Mouse (Mus musculus) testis, postnatal 14 days (tissue): ENCODE data around the gene Apbb2.
"Not testable (repeated sequence)": the region's sequence is repeated elsewhere in the genome, so short reads cannot be mapped to it uniquely, and the experiment has no call there.

ENCODE experiments used
- DNase-seq: peaks from one replicate; pipeline ENCODE4 v3.0.0; 2021; ENCODE audit warnings: low spot score

Gene Apbb2

DNA sequence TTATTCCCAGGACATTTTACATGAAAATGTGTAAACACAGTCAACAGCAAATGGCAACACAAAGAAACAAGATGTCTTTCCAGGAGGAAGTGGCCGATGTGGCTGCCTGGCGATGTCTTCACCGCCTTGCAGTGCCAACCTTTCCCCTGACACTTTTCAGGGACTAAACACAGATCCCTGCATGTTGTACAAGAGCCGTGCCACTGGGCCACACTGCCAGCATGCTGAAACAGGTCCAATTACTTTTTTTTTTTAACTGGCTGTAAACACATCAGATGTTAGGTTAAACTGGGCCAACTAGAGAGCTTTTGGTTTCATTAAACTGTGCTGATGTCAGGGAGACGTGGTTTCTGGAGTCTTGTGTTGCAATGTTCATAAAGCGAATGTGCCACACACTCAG lies 319.7 kb downstream of the Apbb2 start:
- no peak for DNase-seq

DNA sequence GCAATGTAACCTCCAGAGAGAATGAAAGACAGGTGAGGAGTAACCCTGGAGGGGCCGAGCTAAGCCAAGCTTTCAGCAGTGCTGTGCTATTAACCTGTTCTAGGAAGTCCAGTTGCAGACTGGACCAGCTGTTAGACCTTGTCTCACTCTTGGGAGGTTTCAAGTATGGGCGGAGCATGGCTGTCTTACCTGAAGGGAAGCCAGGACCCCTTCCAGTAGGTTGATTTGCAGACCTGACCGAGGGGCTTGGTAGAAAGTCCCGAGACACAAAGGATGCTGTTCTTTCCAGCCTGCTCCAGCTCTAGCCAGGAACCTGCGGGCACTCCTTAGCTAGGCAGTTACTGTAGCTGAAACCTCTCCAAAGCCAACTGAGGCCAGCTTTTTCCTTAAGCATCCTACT lies 322.5 kb downstream of the Apbb2 start:
- DNase-seq, result no peak

DNA sequence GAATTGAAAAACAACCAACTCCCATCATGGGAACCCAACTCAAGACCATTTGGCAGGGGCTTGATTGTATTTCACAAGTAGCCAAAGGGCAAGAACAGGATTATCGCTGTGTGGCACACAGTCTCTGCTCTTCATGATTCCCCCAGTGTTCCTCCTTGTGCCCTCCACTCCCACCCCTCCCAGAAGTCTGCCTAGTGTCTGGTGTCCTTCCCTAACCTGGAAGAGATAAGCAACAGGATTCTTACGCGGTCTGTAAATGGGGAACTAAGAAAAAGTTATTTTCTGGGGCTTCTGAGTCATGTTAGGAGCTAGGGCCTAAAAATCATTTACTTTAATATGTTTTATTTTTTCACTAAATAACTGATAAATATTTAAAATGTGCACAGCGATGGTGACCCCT lies 323.6 kb downstream of the Apbb2 start:
- no peak for DNase-seq

DNA sequence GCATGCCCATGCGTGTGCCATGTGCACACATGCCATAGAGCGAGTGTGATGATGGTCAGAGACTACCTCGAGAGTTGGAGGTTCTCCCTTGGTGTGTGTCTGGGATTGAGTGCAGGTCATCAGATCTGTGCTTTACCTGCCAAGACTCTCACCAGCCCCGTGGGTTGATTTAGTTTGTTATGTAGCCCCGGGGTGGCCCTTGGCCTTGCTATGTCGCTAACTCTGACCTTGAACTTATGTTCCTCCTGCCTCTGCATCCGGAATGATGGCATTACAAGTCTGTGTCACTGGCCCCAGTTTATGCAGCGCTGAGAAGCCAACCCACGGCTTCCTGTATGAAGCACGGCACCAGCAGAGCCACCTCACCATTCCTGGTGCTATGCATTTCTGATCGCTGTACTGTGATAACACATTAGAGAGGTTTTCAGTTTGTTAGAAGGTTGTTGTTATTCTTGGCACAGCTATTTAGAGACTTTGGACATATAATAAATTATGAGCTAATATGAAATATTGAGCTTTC lies 324.4 kb downstream of the Apbb2 start:
- no peak for DNase-seq

DNA sequence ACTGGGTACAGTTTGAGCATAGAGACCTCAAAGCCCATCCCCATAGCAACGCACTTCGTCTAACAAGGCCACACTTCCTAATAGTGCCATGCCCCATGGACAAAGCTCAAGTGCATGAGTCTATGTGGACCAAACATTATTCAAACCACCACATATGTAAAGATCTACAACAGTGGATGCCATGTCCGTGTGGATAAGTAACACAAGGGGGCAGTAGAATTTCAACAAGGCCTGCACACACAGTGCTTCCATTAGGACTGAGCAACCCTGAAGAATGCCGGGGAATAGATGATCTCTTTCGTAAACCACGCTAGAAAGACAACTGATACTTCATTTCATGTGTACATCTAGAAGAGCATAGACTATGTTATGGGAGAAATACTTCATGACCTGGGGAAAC lies 337.8 kb downstream of the Apbb2 start:
- DNase-seq, result no peak

DNA sequence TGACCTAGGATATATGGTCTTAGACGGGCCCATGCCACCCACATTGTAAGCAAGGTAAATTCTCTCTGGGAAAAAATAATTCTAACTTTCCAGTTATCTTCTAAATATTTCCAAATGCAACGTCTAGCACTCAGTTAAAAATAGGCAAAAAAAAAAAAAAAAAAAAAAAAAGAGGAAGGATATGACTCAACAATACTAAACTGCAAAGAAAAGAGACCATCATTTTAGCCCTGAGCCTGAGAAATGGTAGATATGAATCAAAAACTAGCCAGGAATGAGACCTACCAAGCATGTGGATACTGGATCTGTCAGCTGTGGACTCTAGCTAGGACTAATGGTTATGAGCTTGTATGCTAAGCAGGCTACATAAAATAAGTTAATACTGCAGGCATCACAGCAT lies 338.9 kb downstream of the Apbb2 start:
- DNase-seq, result no peak

DNA sequence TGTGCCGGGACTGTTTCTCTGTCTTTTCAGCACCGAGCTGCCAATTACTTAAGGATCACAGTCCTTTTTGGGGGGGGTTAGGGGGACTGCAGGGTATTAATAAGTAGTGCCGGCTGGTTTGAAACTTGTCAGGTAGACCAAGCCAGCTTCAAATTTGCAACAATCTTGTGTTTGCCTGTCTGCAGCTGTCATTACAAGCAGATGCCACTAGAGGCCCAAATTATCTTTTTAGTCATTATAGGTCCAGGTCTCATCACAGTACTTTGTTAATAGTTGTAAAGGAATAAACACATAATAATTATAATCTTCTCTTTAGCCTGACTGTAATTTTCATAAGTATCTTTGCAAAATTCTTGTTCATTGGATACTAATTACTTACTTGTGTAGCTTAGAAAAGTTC lies 344.2 kb downstream of the Apbb2 start:
- DNase-seq, result no peak

DNA sequence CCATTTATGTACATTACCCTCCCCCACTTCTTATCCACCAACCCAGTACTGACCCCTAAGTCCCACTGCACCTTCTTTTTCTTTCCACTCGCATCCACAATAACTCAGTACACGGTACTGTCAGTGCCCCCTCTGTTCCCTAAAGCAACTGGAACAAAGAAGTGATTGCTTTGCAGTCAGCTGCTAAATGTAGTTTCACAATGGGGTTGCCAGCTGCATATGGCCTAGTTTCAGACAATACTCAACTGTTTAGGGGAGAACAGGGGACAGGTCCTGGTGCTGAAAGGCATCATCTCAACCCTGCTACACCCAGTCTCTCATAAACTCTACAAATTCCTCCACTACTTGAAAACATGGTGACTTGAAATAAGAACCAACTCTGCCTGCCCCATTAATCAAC lies 347.4 kb downstream of the Apbb2 start:
- DNase-seq, result no peak

DNA sequence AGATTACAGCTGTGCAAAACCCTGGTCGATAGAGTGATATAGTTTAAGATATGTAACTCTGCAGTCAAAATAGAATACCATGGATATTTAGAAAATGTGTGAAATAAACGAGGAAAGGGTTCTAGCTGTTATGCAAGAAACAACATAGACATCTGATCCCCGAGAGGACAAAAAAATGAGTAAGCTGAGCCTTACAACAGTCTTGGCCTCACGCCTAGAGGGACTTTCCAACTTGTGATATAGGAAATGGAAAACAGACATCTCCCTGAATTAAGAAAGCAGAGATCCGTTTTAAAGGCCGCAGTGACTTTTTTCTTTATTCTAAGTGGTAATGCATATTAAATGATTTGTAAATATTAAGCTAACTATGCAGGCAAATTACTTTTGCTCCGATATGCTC lies 349.0 kb downstream of the Apbb2 start:
- no peak for DNase-seq

DNA sequence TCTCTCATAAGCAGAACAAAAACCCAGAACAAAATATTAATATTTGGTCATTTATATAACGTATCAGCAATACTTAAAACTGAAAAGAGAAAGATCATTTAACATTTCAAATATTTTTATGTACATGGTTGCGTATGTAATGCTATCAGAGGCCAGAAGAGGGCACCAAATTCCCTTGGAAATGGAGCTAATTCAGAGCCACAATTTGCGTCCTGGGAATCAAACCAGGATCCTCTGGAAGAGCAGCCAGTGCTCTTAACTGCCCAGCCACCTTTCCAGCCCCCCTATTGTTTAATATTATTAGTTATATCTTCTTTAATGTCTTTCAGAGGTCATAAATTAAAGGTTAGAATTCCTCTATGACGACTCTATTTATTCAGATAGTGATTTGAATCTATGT lies 355.2 kb downstream of the Apbb2 start:
- no peak for DNase-seq

DNA sequence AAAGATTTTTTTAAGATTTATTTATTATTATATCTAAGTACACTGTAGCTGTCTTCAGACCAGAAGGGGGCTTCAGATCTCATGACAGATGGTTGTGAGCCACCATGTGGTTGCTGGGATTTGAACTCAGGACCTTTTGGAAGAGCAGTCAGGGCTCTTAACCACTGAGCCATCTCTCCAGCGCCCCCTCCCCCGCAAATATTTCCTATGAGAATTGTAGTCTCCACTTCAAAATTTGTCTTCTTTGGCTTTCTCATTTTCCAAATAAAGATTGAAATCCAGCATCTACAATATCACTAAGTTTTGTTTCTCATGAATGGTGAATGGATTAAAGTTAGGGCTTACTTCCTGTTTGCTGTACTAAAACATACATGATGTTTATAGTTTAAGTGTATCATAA lies 356.1 kb downstream of the Apbb2 start:
- no peak for DNase-seq

DNA sequence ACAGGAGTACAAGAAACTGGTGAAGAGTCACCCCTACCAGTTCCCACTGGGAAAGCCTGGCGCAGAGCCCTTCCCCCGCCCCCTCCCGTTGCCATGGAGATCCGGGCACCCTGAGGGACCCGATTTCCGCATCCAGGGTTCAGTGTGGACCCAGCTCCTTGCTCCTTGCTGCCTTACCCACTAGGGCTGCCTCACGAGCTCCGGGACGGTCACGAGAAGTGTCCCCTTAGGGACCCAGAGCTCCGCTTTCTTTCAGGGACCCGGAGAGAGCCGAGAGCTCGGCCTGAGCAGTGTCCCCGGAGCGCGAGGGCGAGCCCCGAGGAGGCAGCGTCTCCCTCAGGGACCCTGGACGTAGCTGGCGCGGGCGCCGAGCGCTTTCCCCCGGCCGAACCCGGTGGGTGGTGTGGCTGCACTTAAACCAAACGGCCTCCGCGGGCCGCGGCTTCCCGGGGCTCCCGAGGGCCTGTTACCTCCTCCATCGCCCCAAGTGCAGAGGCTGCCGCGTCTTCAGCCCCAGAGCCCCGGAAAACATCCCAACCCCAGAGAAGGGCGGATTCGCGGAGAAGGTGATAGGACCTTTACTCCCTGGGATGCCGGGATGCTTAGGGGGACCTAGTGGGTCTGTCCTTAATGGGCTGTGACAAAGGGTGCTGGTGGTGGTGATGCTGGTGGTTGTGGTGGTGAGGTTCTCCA lies 358.7 kb downstream of the Apbb2 start, which contains the start of gene Nsun7:
TSS of gene Nsun7 (plus strand) at position 142 of the 693 bp plus-strand sequence.
- peak; percentile 75 for DNase-seq

DNA sequence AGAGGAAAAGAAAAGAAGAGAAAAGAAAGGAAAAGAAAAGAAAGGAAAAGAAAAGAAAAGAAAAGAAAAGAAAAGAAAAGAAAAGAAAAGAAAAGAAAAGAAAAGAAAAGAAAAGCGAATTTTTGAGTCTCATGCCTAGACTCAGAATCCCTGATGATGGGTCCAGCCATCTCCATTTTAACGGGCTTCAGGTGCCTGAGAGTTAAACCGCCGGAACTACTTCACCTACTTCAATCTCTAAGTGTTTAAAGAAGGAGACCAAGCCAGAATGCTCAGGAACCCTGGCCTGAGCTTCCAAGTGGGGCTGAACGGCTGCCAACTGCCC lies 359.2 kb downstream of the Apbb2 start:
- not testable (repeated sequence) for DNase-seq

DNA sequence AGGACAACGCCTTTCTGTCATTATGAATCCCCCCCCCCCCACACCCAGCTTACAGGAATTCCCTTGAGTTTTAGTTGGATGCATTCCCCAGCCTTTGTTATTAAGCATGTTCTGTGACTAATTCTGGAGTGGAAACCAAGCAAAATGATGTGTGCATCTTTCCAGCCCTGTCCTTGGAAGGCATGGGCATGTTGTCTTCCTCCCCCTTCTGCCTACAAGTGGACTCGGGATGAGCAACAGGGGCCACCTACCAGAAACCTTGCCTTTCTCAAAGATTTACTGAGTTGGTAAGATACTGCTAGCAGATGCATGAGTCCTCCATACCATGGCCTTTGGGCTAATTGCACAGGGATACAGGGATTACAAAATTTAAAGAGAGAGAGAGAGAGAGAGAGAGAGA lies 359.6 kb downstream of the Apbb2 start:
- no peak for DNase-seq

DNA sequence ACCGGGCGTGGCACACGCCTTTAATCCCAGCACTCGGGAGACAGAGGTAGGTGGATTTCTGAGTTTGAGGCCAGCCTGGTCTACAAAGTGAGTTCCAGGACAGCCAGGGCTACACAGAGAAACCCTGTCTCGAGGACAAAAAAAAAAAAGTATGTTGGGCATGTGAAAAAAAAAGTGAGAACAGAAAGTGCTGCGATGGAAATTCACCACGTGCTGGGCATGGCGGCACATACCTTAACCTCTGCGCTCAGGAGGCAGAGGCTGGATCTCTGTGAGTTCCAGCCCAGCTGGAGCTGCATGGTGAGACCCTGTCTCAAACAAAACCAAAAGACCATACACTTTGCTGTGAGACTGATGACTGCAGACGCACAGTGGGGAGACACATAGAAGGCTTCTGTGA lies 363.5 kb downstream of the Apbb2 start:
- no peak for DNase-seq

DNA sequence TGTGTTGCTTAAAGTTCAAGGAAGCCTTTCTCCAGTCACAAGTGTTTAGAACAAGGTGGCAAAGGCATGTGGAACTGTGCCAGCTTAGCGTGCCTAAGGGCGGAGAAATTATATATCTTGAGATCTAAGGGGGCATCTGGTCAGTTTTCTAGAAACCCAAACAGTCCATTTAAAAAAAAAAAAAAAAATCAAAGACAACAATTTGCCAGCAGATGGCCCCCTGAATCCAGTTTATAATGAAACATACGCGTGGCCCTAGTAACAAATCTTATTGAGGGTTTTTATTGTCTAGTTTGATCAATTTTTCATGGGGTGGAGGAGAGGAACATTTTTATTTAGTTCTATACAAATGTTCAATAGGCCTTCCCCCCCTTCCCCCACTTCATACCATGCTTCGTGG lies 365.4 kb downstream of the Apbb2 start:
- no peak for DNase-seq
